Mouse (Mus musculus) lung, adult 18-20 months (tissue): Measurements from ENCODE around the gene Zmiz1.

Experiments
- DNase-seq, 2 experiments: peaks; one replicate each; pipeline ENCODE4 v3.0.0; 2022; ENCODE audit warnings: mixed read lengths in 2 of 2

Gene Zmiz1

GRCm38 (mm10) chr14:25516640-25517591, 57.9 kb downstream of the Zmiz1 start:
- DNase-seq = peak; percentile 76 to 78

- no peak for DNase-seq
These were observed 59.7 kb downstream of the Zmiz1 start for GRCm38 (mm10) chr14:25518645-25519044.

DNA sequence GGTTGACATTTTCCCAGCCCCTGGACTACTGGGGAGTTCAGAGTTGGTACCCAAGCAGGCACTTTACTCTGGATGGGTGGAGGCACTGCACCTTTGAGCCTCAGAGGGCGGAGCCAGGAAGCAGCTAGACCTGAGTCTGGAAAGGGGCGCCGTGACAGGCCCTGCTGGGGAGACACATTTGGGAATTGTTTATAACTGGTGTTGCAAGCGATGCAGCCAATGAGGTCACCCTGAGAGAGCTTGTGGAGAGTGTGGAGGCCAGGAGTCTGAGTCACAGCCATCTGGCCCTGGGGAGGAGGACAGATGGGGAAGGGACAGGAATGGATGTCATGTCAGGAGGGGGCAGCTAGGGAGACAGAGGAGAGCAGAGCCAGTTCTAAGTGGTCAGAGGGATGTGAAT, 60.7 kb downstream of the Zmiz1 start:
- DNase-seq = peak; percentile 78 to 87

DNA sequence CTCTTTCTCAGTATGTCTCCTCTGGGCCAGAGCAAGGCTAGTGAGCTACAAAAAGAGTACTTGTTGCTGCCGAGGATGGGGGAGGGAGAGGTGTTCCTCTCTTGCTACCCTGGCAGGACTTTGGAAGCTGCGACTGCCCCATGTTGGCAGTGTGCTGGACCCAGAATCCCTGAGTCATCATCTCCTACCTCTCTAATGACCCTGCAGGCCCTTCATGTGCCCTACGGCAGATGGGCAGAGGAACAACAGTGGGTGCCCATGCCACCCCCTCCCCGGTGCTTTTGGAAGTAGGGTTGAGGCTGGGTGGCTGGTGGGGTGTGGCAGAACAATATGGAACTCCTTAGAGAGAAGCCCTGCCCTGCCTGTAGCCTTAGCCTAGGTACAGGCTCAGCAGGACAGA, 61.6 kb downstream of the Zmiz1 start:
- peak in 1 of 2 experiments; percentile 37 for DNase-seq

DNA sequence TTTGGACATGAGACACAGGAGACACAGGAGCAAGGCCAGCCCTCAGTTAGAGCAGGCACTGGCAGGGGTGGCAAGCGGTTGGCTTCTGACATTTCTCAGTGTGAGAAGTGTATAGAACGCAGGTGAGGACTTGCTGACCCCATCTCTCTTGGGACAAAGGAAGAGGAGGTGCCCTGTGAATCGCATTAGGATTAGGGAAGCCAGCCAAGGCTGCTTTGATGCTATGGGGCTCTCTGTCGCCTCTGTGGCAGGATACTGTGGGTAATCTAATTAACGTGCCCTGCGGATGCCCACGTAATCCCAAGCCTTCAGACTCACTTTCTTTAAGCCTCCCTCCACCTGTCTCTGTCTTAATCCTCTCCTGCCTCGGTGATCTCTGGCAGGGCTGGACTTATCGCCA, 62.0 kb downstream of the Zmiz1 start:
- DNase-seq = no peak

- DNase-seq = no peak
These were observed 62.5 kb downstream of the Zmiz1 start for GRCm38 (mm10) chr14:25521500-25521899.

GRCm38 (mm10) chr14:25522415-25522814, 63.4 kb downstream of the Zmiz1 start:
- DNase-seq = no peak

DNA sequence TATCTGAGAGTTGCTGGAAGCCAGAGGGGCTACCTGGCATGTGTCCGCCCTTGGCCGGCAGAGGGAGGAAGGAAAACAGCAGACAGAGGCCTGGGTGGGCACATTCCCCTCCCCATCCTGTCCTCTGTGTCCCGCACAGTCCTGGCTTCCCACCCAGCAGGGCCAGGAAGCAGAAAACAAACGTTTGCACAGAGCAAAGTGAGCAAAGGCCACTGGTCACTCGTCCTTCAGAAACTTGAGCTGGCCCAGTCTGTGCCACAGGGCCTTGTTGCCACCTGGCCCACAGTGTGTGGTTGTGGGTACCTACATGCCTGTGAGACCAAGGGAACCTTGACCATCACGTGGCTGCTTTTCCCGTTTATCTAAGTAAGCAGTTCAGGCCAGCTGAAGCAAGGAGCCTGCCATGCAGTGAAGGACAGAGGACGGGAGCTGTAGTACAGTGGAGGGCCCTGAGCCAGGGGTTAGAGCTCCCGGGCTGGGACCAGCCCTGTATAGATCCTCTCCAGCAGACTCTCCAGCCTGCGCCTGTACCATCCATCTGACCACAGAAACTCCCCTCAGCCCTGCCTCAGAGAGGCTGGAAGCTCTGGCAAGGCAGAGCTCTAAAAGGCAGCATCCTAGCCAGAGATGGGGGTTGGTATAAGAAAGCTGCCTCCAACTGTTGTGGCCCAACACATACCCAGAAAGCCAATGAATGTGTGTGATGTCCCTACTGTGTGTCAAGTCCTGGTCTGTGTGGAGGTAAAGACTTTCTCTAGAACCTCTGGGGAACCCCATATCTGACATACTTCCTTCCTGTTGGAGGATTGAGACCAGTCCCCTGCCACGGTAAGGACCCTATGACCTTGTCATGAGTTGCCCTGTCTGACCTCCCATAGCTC, 64.5 kb downstream of the Zmiz1 start:
- peak in 1 of 2 experiments; percentile 40 for DNase-seq

DNA sequence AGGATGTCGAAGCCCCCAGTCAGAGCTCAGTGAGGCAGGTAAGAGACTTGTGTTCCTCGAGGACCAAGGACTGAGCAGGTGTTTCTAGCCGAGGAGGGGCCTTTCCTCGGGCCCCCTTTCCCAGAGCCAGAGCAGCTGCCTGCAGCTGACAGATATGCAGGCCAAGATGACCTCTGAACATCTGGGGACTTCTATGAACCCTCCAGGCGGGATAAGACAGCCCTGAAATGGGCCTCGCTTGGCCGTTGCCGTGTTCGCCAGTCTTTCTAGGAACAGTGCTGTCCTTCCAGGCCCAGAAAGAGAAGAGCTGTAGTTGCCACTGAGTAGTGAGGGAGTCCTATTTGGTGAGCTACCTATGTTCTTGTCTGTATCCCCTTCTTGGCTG, 65.1 kb downstream of the Zmiz1 start:
- no peak for DNase-seq

GRCm38 (mm10) chr14:25524884-25525283, 65.9 kb downstream of the Zmiz1 start:
- no peak for DNase-seq

DNA sequence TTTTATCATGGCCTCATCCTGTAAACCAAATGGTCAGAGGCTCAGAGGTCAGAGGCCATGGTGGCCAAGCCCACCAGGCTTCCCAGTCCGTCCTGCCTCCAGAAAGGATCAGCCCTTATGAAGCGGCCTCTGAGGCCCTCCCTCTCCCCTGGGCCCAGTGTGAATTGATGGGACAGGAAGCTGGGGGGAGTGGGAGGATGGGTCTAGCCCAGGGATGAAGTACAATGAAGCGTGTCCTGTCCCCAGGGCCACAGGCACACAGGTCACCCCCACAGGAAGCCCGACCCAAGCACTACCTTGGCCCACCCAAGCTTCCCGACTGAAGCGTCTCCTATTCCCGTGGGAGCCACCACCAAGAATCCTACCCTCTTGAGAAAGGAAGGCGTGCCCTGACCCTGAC, 66.7 kb downstream of the Zmiz1 start:
- DNase-seq = peak; percentile 66 to 75

GRCm38 (mm10) chr14:25526872-25527271, 67.9 kb downstream of the Zmiz1 start:
- no peak for DNase-seq

- DNase-seq = peak; percentile 71 to 81
These were observed 68.3 kb downstream of the Zmiz1 start for GRCm38 (mm10) chr14:25527321-25527720.

GRCm38 (mm10) chr14:25530342-25530741, 71.4 kb downstream of the Zmiz1 start:
- peak in 1 of 2 experiments; percentile 38 for DNase-seq

GRCm38 (mm10) chr14:25530815-25531214, 71.8 kb downstream of the Zmiz1 start:
- no peak for DNase-seq

- peak; percentile 71 to 81 for DNase-seq
These were observed 74.0 kb downstream of the Zmiz1 start for GRCm38 (mm10) chr14:25533010-25533409.

- peak; percentile 47 to 66 for DNase-seq
These were observed 74.8 kb downstream of the Zmiz1 start for GRCm38 (mm10) chr14:25533631-25534395.

DNA sequence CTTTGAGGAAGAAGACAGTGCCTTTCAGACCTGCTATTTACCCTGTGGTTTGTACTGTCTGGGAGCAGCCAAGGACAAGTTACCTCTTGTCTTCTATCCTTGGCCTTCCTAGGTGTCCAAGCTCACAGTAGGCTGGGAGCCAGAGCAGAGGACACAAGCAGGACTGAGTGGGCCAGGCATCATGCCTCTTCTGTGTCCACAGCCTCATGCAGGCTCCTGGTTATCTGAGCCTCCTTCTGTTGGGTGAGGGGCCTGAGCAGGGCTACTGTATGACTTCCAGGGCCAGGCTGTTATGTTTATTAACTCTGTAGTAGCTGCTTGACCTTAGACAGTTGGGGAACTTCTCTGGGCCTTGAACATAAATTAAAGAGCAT, 75.4 kb downstream of the Zmiz1 start:
- no peak for DNase-seq

DNA sequence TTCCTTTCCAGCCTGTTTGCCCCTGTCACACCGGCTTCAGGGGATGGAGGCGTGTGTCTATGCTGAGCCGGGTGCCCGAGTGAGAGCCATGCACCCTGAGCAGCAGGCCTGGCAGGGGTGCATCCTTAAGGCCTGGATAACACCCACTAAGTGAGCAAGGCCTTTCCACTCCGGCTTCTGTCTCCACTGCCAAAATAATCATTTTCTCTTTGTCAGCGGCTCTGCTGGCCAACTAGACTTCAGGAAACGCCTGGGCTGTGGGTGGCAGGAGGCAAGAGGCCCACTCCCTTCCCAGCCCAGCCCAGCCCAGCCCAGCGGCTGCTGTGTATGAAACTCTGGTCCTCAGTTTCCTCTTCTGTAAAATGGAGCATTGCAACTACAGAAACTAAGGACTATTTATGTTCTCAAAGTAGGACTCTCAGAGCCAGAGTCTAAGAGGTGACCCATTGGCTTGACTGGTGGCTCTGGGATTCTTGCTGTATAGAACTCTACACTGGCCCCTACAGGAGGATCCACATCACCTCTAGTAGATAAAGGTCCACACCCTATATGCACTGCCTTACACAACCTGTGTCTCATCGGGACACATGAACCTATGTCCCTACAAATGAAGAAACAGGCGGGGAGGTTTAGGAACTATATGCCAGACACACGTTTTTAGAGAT, 76.1 kb downstream of the Zmiz1 start:
- no peak for DNase-seq

- DNase-seq = no peak
These were observed 76.6 kb downstream of the Zmiz1 start for GRCm38 (mm10) chr14:25535583-25535943.

GRCm38 (mm10) chr14:25536476-25536875, 77.5 kb downstream of the Zmiz1 start:
- DNase-seq = no peak

DNA sequence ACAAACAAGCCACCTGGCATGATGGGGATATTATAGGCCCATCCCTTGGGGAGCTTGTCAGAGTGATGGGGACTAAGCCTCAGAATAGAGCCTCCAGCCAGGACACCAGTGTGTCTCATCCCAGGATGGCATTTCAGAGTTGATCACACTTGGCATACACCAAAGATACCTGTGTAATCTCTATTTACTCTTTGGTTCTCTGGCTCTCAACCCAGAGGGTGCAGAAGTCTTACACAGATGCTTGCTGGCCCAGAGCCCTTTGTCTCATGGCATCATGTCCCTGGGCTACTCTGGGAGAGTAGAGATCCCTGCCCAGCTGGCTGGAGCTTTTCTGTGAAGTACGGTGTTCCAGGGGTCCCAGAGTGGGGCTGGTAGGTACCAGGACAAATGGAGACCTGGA, 78.4 kb downstream of the Zmiz1 start:
- no peak for DNase-seq
